Mouse (Mus musculus) megakaryocyte, embryonic 14.5 days (primary cell): ENCODE results near the gene Zfyve19.

ENCODE experiments used
- FLI1 ChIP-seq: IDR thresholded peaks from 2 replicates; pipeline ENCODE4 v1.6.1; 2012; ENCODE audit warnings: low read length, inconsistent platforms, mixed read lengths
- GATA1 ChIP-seq: IDR thresholded peaks from 3 replicates; pipeline ENCODE4 v1.6.1; 2012; ENCODE audit warnings: mixed read lengths, low read length, inconsistent platforms, borderline replicate concordance

DNA sequence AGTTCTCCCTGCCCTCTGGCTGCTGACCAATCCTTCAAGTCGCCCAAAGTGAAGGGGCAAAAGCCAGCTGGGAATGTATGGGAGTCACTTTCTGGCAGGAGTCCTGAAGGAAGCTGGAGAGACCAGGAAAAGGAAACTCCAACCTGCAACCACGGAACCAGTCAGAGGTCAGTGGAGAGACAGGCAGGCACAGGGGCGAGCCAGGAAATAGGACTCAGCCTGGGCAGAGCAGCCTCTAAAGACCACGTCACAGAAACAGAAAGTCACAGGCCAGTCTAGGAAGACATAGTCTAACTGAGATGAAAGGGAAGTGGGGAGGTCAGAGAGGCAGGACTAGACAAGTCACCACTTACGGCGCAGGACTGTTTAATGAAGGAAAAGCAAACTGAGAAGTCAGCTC lies 32.8 kb upstream of the Zfyve19 start:
- no peak for TF ChIP-seq GATA1
- TF ChIP-seq FLI1: no peak
